Mouse (Mus musculus) liver, embryonic 14.5 days (tissue): ENCODE results near the gene Gfod1. TPM values are rescaled to one million over a fixed set of nuclear protein-coding genes. Genes with fewer than 3 reads are reported as not detected.

ENCODE experiments used
- ATAC-seq: fragments of 200-750 bp; cut with Nextera tagmentation; 2 replicates; pipeline ENCODE4 v1.8.0; 2017; ENCODE audit warnings: moderate number of reproducible peaks, mild to moderate bottlenecking, moderate library complexity; ENCODE audit not compliant: insufficient read depth
- DNase-seq, 3 experiments: peaks; one replicate each; pipeline ENCODE4 v3.0.0-alpha.2; 2012 to 2013; ENCODE audit warnings: low read depth in 3 of 3, low spot score in 3 of 3
- H3K27ac ChIP-seq: fragments of 300-500 bp; sonication (generic); 2 replicates; pipeline ENCODE4 v1.5.1; 2014; ENCODE audit warnings: moderate library complexity, mild to moderate bottlenecking, control low read depth, inconsistent platforms
- H3K27me3 ChIP-seq: fragments of 300-500 bp; sonication (generic); 2 replicates; pipeline ENCODE4 v1.6.1; 2014; ENCODE audit warnings: mild to moderate bottlenecking, low read length, moderate library complexity; ENCODE audit not compliant: control insufficient read depth, insufficient read depth
- H3K36me3 ChIP-seq: fragments of 300-500 bp; sonication (generic); replicated peaks from 2 replicates; pipeline ENCODE4 v1.6.1; 2014; ENCODE audit warnings: low read depth; ENCODE audit not compliant: control insufficient read depth, insufficient read depth
- H3K4me1 ChIP-seq, 2 experiments: fragments of 200-500 bp in 1 of 2; fragments of 300-500 bp in 1 of 2; sonication (generic) in 1 of 2; replicated peaks; 2 replicates each; pipeline ENCODE4 v1.6.1; 2012 to 2014; ENCODE audit warnings: antibody characterized with exemption in 1 of 2, inconsistent platforms in 1 of 2, low read length in 1 of 2; ENCODE audit not compliant: control insufficient read depth in 2 of 2, insufficient read depth in 2 of 2
- H3K4me2 ChIP-seq: fragments of 300-500 bp; sonication (generic); 2 replicates; pipeline ENCODE4 v1.6.1; 2014; ENCODE audit warnings: low read depth, mild to moderate bottlenecking, control low read depth, moderate library complexity
- H3K4me3 ChIP-seq, 2 experiments: fragments of 200-500 bp in 1 of 2; fragments of 300-500 bp in 1 of 2; sonication (generic) in 1 of 2; 2 replicates each; pipeline ENCODE4 v1.5.1; 2012 to 2014; ENCODE audit warnings: low read depth in 2 of 2, low read length in 2 of 2, mild to moderate bottlenecking in 2 of 2, control low read depth in 1 of 2, inconsistent platforms in 1 of 2, moderate library complexity in 1 of 2; ENCODE audit not compliant: insufficient read depth in 1 of 2
- H3K9ac ChIP-seq: fragments of 300-500 bp; sonication (generic); replicated peaks from 2 replicates; pipeline ENCODE4 v1.6.1; 2014; ENCODE audit warnings: mild to moderate bottlenecking, control low read depth, moderate library complexity
- H3K9me3 ChIP-seq: fragments of 300-500 bp; sonication (generic); 2 replicates; pipeline ENCODE4 v1.6.1; 2016; ENCODE audit warnings: low read length, mixed read lengths; ENCODE audit not compliant: control insufficient read depth
- CTCF ChIP-seq: IDR thresholded peaks from 2 replicates; pipeline ENCODE4 v1.5.1; 2016; ENCODE audit warnings: antibody characterized with exemption, low read depth, control low read depth
- EP300 ChIP-seq: IDR thresholded peaks from 2 replicates; pipeline ENCODE4 v1.6.1; 2016; ENCODE audit warnings: antibody characterized with exemption, low read depth
- WGBS: fragments of 180-500 bp; shearing (Covaris S2); extraction: QIAGEN DNeasy Blood & Tissue Kit; methylation state at CpG from one replicate; pipeline ENCODE4 v1.1.7; 2014; ENCODE audit not compliant: insufficient replicate concordance; 5-methylcytosine and 5-hydroxymethylcytosine counted together
- polyA plus RNA-seq, 2 experiments: library from polyadenylated mRNA; depleted of rRNA in 1 of 2; stranded (reverse) in 1 of 2; unstranded in 1 of 2; fragments of >200 nt; fragmentation: Nextera tagmentation in 1 of 2; extraction: Ambion mirVana in 1 of 2; gene quantifications; 2 replicates each; pipeline versions ENCODE4 v1.2.1 to v1.2.3; 2012 to 2014

Gfod1 gene
- polyA plus RNA-seq, 2 experiments = 0.41 to 0.42 TPM

GRCm38 (mm10) chr13:43294957-43295590 lies 8.9 kb downstream of the Gfod1 start:
- ATAC-seq (no peak), DNase-seq (no peak)
- TF ChIP-seq CTCF = 0 out of 2 replicates have a peak, but pooled peaks have one; percentile 9
- no peak for TF ChIP-seq EP300
- no peaks in the 10 kb centered on the region for H3K4me1 ChIP-seq
- no peak overlapping the region for H3K27ac ChIP-seq
- no peak overlapping the region for H3K4me2 ChIP-seq
- H3K36me3 ChIP-seq = no peaks in the 10 kb centered on the region
- H3K4me3 ChIP-seq = no peak overlapping the region
- H3K27me3 ChIP-seq = no peaks in the 10 kb centered on the region
- H3K9me3 ChIP-seq = no peaks in the 10 kb centered on the region
- 38% methylated on average over 7 of the region's 7 CpGs for WGBS
- no peak overlapping the region for H3K9ac ChIP-seq

DNA sequence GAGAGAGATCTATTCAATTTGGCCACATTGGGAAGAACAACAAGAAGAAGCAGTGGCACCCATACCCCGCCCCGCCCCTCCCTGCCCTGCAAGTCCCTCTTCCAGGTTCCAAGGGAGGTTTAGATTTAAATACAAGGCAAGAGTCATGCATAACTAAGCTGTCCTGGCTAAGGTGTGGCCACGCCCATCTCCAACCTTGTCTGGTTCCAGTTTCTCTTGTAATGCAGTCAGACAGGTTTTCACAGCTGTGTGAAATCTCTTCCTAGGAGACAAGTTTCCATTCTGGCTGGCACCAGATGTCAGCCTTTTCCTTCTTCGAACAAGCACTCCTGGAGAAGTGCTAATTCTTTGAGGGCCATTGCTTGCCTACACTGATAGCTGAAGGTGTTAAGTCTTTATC lies 11.1 kb downstream of the Gfod1 start:
- no peak for ATAC-seq
- TF ChIP-seq EP300 = no peak
- TF ChIP-seq CTCF = no peak
- Histone ChIP-seq H3K9ac (no peak overlapping the region), H3K36me3 (no peaks in the 10 kb centered on the region), H3K4me3 (no peak overlapping the region), H3K9me3 (no peaks in the 10 kb centered on the region), H3K4me2 (no peak overlapping the region), H3K27me3 (no peaks in the 10 kb centered on the region), H3K27ac (no peak overlapping the region), H3K4me1 (no peaks in the 10 kb centered on the region)
- no peak for DNase-seq
- 66% methylated on average over 4 of the region's 4 CpGs for WGBS

GRCm38 (mm10) chr13:43289076-43289475 lies 14.9 kb downstream of the Gfod1 start:
- no peak for ATAC-seq
- H3K4me2 ChIP-seq = no peak overlapping the region
- H3K36me3 ChIP-seq = no peaks in the 10 kb centered on the region
- no peak overlapping the region for H3K27ac ChIP-seq
- DNase-seq = no peak
- WGBS = 59% methylated on average over 6 of the region's 6 CpGs
- H3K9me3 ChIP-seq = no peaks in the 10 kb centered on the region
- H3K9ac ChIP-seq = no peak overlapping the region
- H3K4me3 ChIP-seq = no peak overlapping the region
- H3K27me3 ChIP-seq = no peaks in the 10 kb centered on the region
- TF ChIP-seq CTCF (no peak), EP300 (no peak)
- H3K4me1 ChIP-seq = no peaks in the 10 kb centered on the region

DNA sequence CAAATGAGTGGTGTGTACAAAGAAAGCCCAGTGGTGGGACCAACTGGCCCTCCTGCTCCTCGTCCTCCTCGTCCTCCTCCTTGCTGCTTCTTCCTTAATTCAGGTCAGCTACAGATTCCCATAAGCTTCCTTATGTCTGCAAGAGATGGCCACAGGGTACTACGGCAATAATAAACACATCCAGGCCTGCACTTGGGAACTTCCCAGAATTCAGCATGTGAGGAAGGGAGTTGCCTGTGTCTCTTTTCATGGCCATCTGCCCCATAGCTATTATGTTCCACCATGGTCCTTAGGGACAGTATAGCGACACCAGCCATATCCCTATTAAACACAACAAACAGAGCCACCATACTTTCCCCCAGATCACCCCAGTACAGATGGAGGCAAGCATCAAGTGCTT lies 15.5 kb downstream of the Gfod1 start:
- H3K9ac ChIP-seq = no peak overlapping the region
- ATAC-seq (no peak), DNase-seq (no peak)
- H3K36me3 ChIP-seq = no peaks in the 10 kb centered on the region
- H3K4me1 ChIP-seq = no peaks in the 10 kb centered on the region
- no peaks in the 10 kb centered on the region for H3K9me3 ChIP-seq
- WGBS = 61% methylated on average over 4 of the region's 4 CpGs
- no peak overlapping the region for H3K4me2 ChIP-seq
- H3K27ac ChIP-seq = no peak overlapping the region
- H3K4me3 ChIP-seq = no peak overlapping the region
- no peaks in the 10 kb centered on the region for H3K27me3 ChIP-seq
- TF ChIP-seq EP300 = no peak
- TF ChIP-seq CTCF = no peak

- WGBS = 47% methylated on average over 5 of the region's 5 CpGs
- Histone ChIP-seq H3K4me3 (no peak overlapping the region), H3K4me1 (no peaks in the 10 kb centered on the region), H3K9ac (no peak overlapping the region), H3K27ac (no peak overlapping the region), H3K4me2 (no peak overlapping the region), H3K9me3 (no peaks in the 10 kb centered on the region), H3K36me3 (no peaks in the 10 kb centered on the region), H3K27me3 (no peaks in the 10 kb centered on the region)
- no peak for TF ChIP-seq CTCF
- TF ChIP-seq EP300 = no peak
- ATAC-seq (no peak), DNase-seq (no peak)
Measured at GRCm38 (mm10) chr13:43288026-43288425, 15.9 kb downstream of the Gfod1 start.
